Mouse (Mus musculus): ENCODE results near the gene 2010111I01Rik.

Gene 2010111I01Rik

DNA sequence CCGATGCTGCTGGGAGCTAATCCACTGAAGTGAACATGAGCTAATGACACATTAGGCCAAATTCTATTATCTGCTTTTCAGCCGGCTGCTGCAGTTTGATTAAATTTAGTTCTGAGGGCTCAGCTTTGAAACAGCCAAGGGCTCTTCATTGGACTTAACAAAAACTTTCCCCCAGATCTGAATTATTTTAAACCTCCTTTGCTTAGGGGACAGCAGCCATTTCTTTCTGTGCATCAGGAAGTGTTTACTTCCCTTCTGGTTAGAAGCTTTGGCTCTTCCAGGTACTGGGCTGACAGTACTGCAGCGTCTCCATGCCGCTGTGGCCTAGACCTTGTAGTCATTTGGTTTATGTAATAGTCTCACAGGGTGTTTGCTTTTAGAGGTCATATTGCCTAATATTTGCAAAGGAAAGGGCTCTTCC, 149.2 kb downstream of the 2010111I01Rik start:
- DNase-seq (ENCODE audit: low spot score) = peak; percentile 39

DNA sequence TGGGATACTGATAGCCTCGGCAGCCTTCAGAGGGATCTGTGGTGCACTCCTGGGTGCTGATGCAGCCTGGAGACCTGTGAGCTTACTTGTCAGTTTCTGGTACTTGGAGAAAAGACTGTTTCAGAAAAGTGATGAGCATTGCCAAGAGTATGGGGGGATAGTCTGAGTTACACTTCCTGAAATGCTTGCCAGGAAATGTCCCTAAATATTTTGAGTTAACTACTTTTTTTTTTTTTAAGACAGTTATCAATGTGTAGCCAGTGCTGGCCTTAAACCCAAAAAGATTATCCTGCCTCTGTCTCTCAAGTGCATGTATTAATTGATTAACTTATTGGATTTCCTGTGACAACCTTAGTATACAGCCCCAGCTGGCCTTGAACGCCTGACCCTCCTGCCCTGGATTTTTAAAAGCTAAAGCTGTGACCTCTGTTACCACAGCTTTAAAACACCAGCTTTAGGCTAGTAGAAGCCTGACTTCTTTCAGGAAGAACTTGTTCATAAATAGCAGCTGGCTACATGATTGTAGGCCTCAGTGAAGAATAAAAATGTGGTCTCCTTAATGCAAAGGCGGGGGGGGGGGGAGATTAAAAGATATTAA, 150.6 kb downstream of the 2010111I01Rik start:
- no peak for DNase-seq (ENCODE audit: low spot score)

DNA sequence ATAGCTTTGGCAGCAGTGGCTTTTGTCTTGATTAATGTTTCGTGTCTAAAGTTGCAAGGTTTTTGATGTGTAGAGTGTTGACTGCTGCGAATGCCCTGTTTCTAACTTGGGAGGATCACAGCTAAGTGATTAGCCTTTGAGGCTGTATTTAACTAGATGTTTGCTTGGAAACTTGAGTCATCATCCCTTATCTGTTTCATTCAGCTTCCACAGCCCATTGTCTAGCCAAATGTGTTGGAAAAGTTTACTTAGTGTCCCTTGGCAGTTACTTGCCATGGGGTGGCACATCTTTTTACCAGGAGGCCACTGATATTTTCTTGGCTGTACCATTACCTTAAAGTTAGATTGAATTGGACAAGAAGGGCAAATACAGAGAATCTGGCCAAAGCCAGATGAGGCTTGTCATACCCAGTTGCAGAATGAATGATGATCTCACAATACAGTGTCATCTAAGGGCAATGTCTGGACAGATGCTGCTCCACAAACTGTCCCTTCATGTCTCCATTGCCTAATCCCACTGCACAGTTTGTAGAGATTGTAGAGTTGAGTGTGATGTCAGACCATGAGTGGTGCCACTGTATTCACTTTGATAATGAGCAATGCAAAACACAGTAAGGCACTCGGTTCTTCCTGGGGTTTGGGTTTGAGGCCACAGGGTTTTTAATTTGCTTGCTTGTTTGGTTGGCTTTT, 152.9 kb downstream of the 2010111I01Rik start:
- DNase-seq (ENCODE audit: low spot score) = no peak

DNA sequence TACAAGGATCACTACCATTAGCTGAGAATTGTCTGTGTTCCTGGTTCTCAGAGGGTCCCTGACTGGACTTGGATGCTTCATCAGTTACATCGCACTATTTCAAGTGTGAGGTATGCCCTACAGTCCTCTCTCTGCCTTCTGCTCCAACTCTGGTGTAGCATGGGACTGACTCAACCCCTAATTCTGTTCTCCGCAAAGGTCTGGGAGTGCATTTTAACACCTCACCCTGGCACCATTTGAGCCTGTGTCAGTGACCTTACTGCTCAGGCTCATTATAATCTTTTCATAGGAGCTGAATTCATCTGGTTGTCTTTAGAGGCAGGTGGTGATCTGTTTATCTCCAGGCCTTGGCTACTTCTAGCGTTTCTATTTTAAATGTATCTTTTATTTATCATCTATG, 154.0 kb downstream of the 2010111I01Rik start:
- DNase-seq (ENCODE audit: low spot score) = no peak

DNA sequence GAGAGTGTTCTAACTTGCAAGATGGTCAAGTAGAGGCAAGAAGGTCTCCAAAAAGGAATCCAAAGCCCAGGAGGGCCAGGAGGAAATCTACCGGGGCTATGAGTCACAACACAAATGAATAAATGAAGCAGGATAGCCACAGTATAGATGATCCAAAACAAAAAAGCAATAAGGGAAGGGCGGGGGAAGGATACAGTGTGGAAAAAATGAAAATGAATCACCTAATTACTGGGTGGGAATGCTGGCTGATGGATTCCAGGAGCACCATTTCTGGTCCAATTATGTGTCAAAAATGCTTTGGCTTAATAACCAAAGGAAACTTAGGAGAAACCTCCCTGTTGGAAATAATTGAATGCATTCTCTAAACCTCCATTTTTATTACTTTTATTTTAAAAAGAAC, 155.6 kb downstream of the 2010111I01Rik start:
- DNase-seq (ENCODE audit: low spot score) = no peak

DNA sequence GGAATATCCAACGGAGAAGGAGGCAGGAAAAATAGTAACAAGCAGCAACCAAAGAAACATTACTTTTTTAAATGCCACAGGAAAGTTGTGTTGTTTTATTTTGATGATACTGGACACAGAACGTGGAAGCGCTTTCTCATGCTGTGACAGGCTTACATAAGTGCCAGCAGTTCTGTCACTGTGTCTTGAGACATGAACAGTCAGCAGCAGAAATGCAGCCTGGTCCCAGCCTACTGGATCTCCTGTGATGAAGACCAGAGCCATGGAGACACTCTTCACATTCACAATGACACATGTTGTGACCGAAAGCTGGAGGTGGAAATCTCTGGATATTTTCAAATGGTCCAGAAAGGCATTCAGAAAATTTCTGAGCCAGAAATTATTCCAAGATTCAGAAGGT, 157.1 kb downstream of the 2010111I01Rik start:
- DNase-seq (ENCODE audit: low spot score) = no peak

DNA sequence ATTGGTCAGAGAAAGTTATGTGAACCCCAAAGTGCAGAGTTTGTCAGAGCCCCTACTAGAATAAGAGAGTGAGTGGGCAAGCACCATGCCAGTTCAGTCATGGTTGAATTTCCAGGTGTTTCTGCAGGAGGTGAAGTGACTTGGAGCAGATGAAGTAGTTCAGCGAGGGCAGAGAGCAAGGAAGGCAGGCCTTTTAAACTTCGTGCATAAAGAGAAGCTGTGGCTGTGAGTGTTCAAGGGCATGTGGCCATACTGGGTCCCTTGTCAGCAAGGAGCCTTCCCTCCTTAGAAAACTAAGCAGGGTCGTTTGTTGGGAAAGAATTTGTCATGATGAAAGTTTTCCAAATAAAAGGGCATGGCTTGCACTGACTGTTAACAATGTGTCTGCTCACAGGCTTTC, 161.5 kb downstream of the 2010111I01Rik start:
- DNase-seq (ENCODE audit: low spot score) = no peak

DNA sequence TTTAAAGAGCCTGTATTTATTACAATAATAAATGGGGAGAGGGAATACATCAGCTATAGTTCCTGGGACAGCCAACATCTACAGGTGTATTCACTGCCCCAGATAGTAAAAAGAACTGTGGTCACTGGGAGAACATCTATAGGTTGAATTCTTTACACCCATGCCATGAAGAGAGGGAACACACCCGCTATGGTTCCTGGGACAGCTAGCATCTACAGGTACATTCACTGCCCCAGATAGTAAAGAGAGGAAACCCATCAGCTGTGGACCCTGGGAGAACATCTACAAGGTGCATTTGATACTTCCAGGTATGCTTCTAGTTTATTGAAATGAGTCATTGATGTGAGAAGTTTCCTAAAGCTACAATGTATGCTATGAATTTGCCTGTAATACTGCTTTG, 162.8 kb downstream of the 2010111I01Rik start:
- DNase-seq (ENCODE audit: low spot score) = no peak

DNA sequence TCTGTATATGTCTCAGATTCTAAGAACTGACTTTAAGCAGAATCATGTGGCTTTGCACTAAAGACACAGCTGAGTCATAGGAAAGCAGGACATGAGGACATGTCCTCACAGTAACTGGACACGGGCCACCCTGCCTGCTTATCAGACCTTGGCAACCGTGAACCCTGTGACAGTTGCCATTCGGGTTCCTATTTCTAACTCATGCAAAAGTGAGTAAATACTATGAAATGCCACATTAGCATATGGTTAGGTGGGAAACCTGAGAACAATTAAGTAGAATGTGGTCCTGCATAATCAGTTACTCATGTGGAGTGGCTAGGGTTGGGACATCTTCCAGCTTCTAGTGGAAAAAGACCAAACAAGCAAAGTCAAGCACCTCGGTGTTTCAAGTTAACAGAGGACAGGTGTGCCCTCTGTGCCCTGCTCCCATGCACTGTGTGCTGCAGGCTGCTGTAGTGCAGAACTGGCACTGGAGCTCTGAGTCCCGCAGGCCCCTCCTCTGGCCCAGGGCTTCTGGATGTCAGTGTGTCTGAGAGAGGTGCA, 170.3 kb downstream of the 2010111I01Rik start:
- no peak for DNase-seq (ENCODE audit: low spot score)

DNA sequence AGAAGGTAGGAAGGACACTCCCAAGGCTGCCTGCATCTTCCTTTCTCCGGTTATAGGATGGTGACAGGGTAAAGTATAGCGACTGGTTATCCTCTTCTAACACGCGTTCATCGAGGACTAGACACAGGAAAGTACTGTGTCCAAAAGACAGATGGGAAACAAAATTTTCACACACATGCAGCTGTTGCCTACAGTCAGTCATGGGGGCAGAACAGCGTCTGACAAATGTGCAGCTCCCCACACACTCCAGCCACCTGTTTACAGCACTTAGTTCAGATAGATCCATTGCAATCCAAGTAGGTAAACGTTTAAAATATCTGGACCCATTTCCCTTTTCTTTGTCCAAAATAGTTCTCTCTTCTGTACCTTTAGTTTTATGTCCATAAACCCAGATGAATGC, 171.3 kb downstream of the 2010111I01Rik start:
- DNase-seq (ENCODE audit: low spot score) = no peak

DNA sequence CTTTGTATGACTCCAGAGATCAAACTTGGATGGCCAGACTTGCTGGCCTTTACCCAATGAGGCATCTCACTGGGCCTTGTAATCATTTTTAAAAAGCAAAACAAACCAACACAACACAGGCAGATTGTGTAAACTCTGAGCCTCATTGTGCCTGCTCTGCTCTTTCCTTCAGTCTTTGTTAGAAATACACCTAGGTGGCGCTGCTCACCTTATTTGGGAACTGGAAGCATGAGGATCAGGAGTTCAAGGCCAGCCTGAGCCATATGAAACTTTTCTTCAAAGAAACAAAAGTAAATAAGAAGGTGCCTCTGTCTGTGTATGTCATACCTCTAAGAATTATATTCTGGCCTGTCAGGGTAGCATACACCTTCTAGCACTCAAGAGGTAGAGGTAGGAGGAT, 172.1 kb downstream of the 2010111I01Rik start:
- no peak for DNase-seq (ENCODE audit: low spot score)

DNA sequence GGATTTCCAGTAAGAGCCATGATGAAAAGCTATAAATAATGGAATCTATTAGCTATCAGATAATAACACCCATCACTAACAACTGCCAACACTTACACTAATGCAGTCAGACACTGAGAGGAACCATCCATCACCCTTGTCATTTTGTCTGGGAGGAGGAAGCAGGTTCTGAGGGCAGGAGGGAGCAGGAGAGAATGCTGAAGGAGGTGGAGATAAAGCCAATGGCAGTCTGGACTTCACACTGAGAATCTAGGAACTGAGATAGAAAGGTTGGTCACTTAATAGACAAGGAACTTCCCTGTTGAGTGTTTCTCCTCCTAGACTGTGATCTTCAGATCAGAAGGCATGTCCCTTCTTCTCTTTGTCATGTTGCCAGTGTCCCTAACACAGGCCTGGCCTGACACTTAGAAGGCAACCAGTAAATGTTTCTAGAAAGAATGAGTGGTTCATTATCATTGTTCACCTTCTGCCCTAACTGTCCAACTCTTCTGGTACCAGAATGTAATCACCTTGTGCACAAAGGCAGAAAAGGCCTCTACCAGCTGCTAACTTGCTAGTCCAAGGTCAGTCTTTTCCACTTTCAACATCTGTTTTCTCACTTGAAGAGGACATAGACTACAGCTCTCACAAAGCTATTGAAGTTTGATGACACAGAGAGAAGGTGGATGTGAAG, 173.8 kb downstream of the 2010111I01Rik start:
- DNase-seq (ENCODE audit: low spot score) = peak; percentile 21

DNA sequence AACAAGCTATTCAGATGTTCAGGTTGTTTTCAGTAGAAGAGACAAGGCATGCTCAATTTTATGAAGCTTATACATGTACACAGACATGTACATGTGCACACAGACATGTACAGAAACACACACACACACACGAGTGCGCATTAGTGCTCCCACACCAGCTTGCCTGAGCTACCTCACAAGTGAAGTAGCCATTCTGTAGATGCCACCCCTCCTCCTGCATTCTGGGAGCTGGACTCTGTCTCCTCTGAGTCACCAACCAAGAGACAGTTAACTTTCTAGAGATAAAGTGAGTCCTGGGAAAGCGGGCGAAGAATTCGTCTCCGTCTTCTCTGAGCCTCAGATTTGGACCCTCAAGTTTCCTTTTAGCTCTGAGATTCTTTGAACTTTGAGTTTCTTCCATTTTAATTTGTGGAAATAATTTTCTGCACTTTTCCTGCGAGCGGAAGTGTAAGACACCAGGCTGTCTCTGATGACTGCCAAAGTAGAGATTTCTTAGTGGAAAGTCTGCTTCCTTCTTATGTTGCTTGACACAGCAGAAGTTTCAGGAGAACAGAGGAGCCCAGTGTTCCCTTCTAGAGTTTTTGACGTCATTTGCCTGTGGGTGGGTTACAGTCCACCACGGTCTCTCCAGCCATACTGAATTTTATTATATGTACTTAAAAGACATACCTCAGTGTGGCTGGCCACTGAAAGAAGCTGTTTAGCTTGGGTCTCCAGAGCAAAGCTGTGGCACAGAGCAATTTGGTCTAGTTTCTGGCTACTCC, 175.0 kb downstream of the 2010111I01Rik start:
- no peak for DNase-seq (ENCODE audit: low spot score)

DNA sequence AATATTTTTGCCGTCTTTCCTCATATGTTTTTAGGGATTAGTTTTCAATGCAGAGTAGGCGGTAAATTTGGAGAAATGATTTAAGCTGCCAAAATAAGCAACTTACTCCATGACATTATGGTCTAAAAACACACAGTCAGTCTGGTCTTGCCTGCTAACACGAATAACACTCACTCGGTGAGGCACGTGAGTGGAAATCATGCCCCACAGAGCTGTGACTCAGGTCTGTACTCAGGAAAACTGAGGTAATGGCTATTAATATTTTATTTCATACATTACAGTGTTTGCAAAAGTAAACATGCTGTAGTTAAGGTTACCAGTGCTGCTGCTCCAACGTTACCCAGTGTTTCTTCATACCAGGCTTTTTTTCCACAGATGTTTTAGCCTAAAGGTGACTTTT, 176.1 kb downstream of the 2010111I01Rik start:
- no peak for DNase-seq (ENCODE audit: low spot score)

DNA sequence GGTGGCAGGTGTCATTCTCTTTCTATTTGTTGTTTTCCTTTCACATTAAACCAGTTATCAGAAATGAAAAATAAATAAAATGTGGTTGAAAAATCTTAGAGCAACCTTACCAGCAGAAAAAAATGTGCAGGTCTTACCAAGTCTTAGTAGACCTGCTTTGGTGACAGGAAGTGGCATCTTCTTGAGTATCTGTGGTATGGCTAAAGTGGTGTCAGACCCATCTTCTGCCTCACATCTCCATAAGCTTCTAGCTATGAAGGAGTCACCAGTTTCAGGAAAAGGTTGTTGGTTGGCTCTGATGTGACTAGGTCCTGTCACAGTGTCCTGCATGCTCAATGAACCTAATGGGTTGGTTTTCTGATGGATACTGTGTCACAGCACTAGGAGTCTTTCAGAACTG, 176.6 kb downstream of the 2010111I01Rik start:
- DNase-seq (ENCODE audit: low spot score) = no peak

DNA sequence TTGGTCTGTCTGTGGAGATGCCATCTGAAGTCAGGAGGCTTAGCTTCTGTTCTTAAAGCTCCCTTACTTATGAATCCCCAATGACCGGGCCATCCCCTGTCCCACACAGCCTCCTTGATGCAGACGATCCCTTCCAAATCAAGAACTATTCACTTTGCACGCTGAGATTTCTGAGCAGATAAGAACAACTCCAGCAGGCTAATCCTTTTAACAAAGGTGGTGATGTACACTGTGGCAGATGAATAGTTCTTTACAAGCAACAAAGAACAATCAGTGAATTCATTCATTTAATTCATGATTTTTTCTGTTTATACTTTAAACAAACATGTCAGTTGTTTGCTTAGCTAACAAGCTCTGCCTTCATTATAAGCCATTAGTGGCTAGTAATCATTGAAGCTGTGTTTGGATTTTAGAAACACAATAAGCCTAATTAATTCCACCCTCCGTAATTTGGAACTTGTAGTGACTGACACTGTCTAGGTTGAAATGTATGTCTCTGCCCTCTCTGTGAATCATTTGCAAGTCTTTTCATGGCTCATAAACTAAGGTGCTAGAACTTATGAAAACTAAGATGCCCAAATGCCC, 182.0 kb downstream of the 2010111I01Rik start:
- no peak for DNase-seq (ENCODE audit: low spot score)

DNA sequence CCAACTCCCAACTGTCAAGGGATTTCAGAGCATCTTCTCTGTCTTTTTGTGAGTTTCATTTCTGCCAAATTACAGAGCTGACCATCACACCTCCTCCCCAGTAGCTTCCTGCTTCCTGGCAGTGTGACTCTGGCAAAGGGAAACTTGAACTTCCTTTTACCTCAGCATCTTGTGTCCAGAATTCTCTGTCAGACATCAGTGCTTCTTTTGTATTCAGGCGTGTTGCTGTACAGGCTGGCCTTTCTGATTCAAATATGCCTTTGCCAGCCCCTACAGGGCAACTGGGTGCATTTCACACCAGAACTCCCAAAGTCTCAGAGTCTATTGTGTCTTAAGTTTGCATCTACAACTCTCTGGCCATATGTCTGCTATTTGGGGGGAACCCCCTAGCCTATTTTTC, 183.5 kb downstream of the 2010111I01Rik start:
- DNase-seq (ENCODE audit: low spot score) = no peak

DNA sequence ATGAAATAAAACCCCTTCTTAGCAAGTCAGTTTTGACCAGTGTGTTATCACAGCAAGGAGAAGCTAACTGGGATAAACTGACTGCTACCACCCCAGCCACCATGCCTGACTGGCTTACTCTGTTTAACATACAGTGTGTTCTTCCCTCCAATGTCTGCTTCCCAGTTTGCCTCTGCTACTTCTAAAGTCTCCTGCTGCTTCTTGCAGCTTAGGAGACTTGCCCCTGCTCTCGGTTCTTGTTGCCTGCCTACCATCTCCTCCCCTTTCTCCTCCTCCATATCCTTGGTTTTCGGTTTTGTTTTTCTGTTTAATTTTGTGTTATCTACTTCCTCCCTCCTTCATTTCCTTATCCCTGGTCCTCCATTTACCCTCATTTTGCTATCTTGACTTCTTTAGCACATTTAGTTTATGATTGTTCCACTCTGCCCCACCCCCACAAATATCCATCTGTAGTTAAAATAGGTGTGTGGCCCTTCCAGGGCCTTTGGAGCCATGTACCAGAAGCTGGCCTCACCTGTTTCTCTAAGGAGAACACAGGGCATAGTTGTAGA, 185.9 kb downstream of the 2010111I01Rik start:
- no peak for DNase-seq (ENCODE audit: low spot score)

DNA sequence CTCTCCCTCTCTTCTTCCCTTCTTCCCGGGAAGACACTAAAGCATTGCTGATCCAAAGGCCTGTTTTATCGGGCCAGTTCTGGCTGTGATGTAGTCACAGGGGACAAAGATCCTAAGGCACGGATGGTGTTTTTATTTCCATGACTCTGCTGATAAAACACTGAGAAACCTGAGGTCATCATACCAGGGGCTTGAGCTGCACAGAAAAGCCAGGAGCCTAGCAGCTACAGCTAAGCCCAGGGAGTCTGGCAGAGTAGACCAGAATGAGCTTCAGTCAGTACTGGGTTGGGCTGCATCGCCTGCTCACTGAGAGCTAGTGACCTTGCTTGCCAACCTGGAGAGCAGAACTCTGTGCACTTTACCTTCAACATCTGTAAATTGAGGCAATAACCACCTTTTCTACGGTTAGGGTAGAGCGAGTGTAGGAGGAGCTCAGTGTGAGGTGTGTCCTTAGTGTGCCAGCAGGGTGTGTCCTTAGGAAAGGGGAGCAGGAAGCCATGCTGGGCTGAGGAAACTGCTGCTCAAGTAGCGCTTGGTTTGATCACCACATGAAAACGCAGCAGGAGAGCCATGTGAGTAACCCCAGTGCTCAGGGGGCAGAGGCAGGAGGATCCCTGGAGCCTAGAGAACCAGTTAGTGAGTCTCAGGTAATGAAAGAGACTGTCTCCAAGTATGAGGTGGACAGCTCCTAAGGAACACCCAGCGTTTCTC, 186.5 kb downstream of the 2010111I01Rik start:
- DNase-seq (ENCODE audit: low spot score) = no peak

DNA sequence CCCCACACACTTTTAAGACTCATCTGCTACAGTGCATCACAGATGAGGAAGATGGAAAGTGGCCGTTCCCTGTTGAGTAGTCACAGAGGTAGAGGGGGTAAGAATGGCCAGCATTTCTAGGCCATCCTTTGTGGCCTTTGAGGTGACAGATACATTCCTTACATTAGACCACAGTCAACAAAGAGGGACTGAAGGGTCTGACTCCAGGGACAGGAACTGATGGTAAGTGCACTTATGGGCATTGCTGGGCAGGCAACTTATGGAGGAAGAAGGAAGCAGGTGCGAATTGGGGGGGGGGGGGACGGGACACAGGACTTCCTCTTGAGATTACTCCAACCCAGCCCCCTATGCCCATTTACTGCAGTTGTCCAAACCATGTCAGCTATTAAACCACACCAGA, 187.8 kb downstream of the 2010111I01Rik start:
- no peak for DNase-seq (ENCODE audit: low spot score)

DNA sequence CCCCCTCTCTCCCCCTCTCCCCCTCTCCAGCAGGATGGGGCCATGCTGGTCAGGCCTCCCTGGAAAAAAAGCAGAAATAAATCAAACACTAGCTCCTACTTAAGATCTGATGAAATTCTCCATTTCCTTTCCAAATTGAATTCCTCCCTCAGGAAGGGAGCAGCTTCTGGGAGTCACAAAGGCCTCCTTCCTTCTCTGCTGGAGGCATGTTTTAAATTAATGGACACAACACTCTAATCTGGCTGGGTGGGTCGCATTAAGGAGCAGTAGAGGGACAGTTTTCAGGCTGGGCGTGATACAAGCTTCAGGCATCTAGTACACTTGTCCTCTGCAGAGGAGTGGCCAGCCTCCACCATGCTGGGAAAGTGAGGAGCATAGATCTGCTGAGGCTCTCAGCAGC, 188.7 kb downstream of the 2010111I01Rik start:
- DNase-seq (ENCODE audit: low spot score) = no peak
